Mouse (Mus musculus) left cerebral cortex, adult 9 months (tissue): ENCODE measurements at regions not wholly inside any gene's neighbourhood (a gene's known extent, or its start where the extent isn't known, plus 50 kb on each side); places are given as distances from the start of the nearest gene placed in this dataset.
A peak's percentile ranks its signal among the peaks of the same experiment; 100 is the strongest.

Experiments
- DNase-seq, 2 experiments: peaks; one replicate each; pipeline ENCODE4 v3.0.0; 2022; ENCODE audit warnings: low spot score in 2 of 2

- DNase-seq, result peak; percentile 49 to 93
These were observed 53.3 kb upstream of the Usp3 start for GRCm38 (mm10) chr9:66646226-66646625.

- no peak for DNase-seq
These were observed 58.4 kb upstream of the Usp3 start for GRCm38 (mm10) chr9:66651306-66651705.

- no peak for DNase-seq
These were observed 56.2 kb upstream of the Car12 start for GRCm38 (mm10) chr9:66657116-66657758.

GRCm38 (mm10) chr9:66658707-66659242, 54.7 kb upstream of the Car12 start:
- no peak for DNase-seq

GRCm38 (mm10) chr9:66659781-66660445, 53.6 kb upstream of the Car12 start:
- DNase-seq, result peak; percentile 41 to 57

GRCm38 (mm10) chr9:66661596-66661995, 51.9 kb upstream of the Car12 start:
- DNase-seq, result no peak

GRCm38 (mm10) chr9:66662443-66662842, 51.0 kb upstream of the Car12 start:
- no peak for DNase-seq
